ENCODE assay signal across 8 mouse cellular contexts in genomic region chr12:86800765-86801147, GRCm38 (mm10).
DNase-seq lines count a peak whose midpoint lies in the region; ATAC-seq and TF ChIP-seq lines count a peak whose summit lies in the region.

No protein-coding gene starts in this region.

- no peaks in the 10 kb centered on the region for H3K27me3 ChIP-seq in kidney, embryonic 14.5 days (ENCODE audit: control insufficient read depth, insufficient read depth, low read length)
- no peaks in the 10 kb centered on the region for H3K27me3 ChIP-seq in forebrain, embryonic 14.5 days (replicated peaks; ENCODE audit: control insufficient read depth, insufficient read depth, low read length)
- no peaks in the 10 kb centered on the region for H3K27me3 ChIP-seq in hindbrain, embryonic 15.5 days
- H3K27me3 ChIP-seq in liver, postnatal 0 days (ENCODE audit: insufficient read depth, low read length) = no peaks in the 10 kb centered on the region
- no peaks in the 10 kb centered on the region for H3K27me3 ChIP-seq in neural tube, embryonic 15.5 days (replicated peaks)

- DNase-seq in kidney, adult 18-20 months = no peak
- DNase-seq in T-cell, adult 2 months (ENCODE audit: low spot score) = peak; percentile 39
- peak; percentile 81 for DNase-seq in forebrain, embryonic 14.5 days (ENCODE audit: low spot score)
- peak; percentile 69 for DNase-seq in liver, postnatal 0 days
- no peak for DNase-seq in cerebellum, adult 9-10 months

- 4% methylated on average over 7 of the region's 7 CpGs for WGBS in kidney, embryonic 14.5 days
- WGBS in forebrain, embryonic 14.5 days = 0% methylated on average over 7 of the region's 7 CpGs
- under 1% methylated on average over 7 of the region's 7 CpGs for WGBS in hindbrain, embryonic 15.5 days
- 3% methylated on average over 7 of the region's 7 CpGs for WGBS in liver, postnatal 0 days (ENCODE audit: insufficient replicate concordance)
- WGBS in neural tube, embryonic 15.5 days = 3% methylated on average over 7 of the region's 7 CpGs

- TF ChIP-seq CTCF in liver, postnatal 0 days (IDR thresholded peaks at IDR 0.05; ENCODE audit: low read depth) = no peak

- H3K4me2 ChIP-seq in kidney, embryonic 14.5 days (replicated peaks; ENCODE audit: low read depth, low read length) = peak overlapping the region; percentile 43
- H3K4me2 ChIP-seq in forebrain, embryonic 14.5 days (ENCODE audit: low read length) = peak overlapping the region; percentile 44
- peak overlapping the region; percentile 41 for H3K4me2 ChIP-seq in hindbrain, embryonic 15.5 days
- H3K4me2 ChIP-seq in liver, postnatal 0 days (ENCODE audit: low read depth, low read length) = peak overlapping the region; percentile 73
- peak overlapping the region; percentile 34 for H3K4me2 ChIP-seq in neural tube, embryonic 15.5 days

- no peaks in the 10 kb centered on the region for H3K36me3 ChIP-seq in kidney, embryonic 14.5 days (ENCODE audit: control insufficient read depth, insufficient read depth, low read length)
- no peaks in the 10 kb centered on the region for H3K36me3 ChIP-seq in forebrain, embryonic 14.5 days (ENCODE audit: control insufficient read depth, insufficient read depth, low read length)
- no peaks in the 10 kb centered on the region for H3K36me3 ChIP-seq in hindbrain, embryonic 15.5 days
- H3K36me3 ChIP-seq in liver, postnatal 0 days (replicated peaks; ENCODE audit: insufficient read depth, low read length) = no peaks in the 10 kb centered on the region
- no peaks in the 10 kb centered on the region for H3K36me3 ChIP-seq in neural tube, embryonic 15.5 days

- peak overlapping the region; percentile 35; the same call in 1 of the 2 replicates for H3K9ac ChIP-seq in kidney, embryonic 14.5 days (ENCODE audit: low read depth, low read length)
- peak overlapping the region; percentile 57 for H3K9ac ChIP-seq in forebrain, embryonic 14.5 days (ENCODE audit: low read length)
- 0 out of 2 replicates have a peak overlapping the region, but pooled peaks have one; percentile 3 for H3K9ac ChIP-seq in hindbrain, embryonic 15.5 days
- H3K9ac ChIP-seq in liver, postnatal 0 days (replicated peaks) = peak overlapping the region; percentile 69
- H3K9ac ChIP-seq in neural tube, embryonic 15.5 days (replicated peaks) = no peak overlapping the region; the same call in 1 of the 2 replicates

- TF ChIP-seq EP300 in liver, postnatal 0 days (IDR thresholded peaks at IDR 0.05; ENCODE audit: low read depth) = peak; percentile 83

- peaks cover 68% of the 10 kb centered on the region for H3K4me1 ChIP-seq in kidney, embryonic 14.5 days (ENCODE audit: control insufficient read depth, insufficient read depth, low read length)
- peaks cover 62% of the 10 kb centered on the region for H3K4me1 ChIP-seq in forebrain, embryonic 14.5 days (ENCODE audit: control insufficient read depth, insufficient read depth, low read length)
- peaks cover 75% of the 10 kb centered on the region for H3K4me1 ChIP-seq in hindbrain, embryonic 15.5 days (replicated peaks)
- peaks cover 52% of the 10 kb centered on the region for H3K4me1 ChIP-seq in liver, postnatal 0 days (ENCODE audit: insufficient read depth)
- peaks cover 77% of the 10 kb centered on the region for H3K4me1 ChIP-seq in neural tube, embryonic 15.5 days

- peak overlapping the region; percentile 99 for H3K27ac ChIP-seq in kidney, embryonic 14.5 days (ENCODE audit: low read depth, low read length)
- H3K27ac ChIP-seq in forebrain, embryonic 14.5 days (ENCODE audit: low read depth, low read length) = peak overlapping the region; percentile 98
- peak overlapping the region; percentile 97 for H3K27ac ChIP-seq in hindbrain, embryonic 15.5 days (replicated peaks)
- peak overlapping the region; percentile 95 for H3K27ac ChIP-seq in liver, postnatal 0 days (ENCODE audit: low read depth)
- peak overlapping the region; percentile 98 for H3K27ac ChIP-seq in neural tube, embryonic 15.5 days (replicated peaks)

- ATAC-seq in kidney, embryonic 14.5 days (ENCODE audit: low FRiP score, low TSS enrichment) = peak; percentile 22
- ATAC-seq in forebrain, embryonic 14.5 days = peak; percentile 38
- ATAC-seq in hindbrain, embryonic 15.5 days (ENCODE audit: low FRiP score, low read depth) = peak; percentile 12
- ATAC-seq in liver, postnatal 0 days = peak; percentile 71
- no peak; the same call in none of the 2 replicates for ATAC-seq in neural tube, embryonic 15.5 days (ENCODE audit: low FRiP score)

- no peak overlapping the region for H3K4me3 ChIP-seq in kidney, embryonic 14.5 days (ENCODE audit: low read length)
- no peak overlapping the region for H3K4me3 ChIP-seq in forebrain, embryonic 14.5 days (ENCODE audit: low read depth, low read length)
- no peak overlapping the region for H3K4me3 ChIP-seq in hindbrain, embryonic 15.5 days
- peak overlapping the region; percentile 35 for H3K4me3 ChIP-seq in liver, postnatal 0 days (ENCODE audit: low read depth, low read length)
- H3K4me3 ChIP-seq in neural tube, embryonic 15.5 days (replicated peaks) = no peak overlapping the region

- H3K9me3 ChIP-seq in kidney, embryonic 14.5 days (ENCODE audit: control insufficient read depth, low read length) = no peaks in the 10 kb centered on the region
- H3K9me3 ChIP-seq in forebrain, embryonic 14.5 days (replicated peaks; ENCODE audit: control insufficient read depth, low read length) = no peaks in the 10 kb centered on the region
- H3K9me3 ChIP-seq in hindbrain, embryonic 15.5 days = no peaks in the 10 kb centered on the region
- no peaks in the 10 kb centered on the region for H3K9me3 ChIP-seq in liver, postnatal 0 days (ENCODE audit: low read length)
- H3K9me3 ChIP-seq in neural tube, embryonic 15.5 days (replicated peaks) = no peaks in the 10 kb centered on the region

Comparison
In these comparisons a context has a peak if more than half of its experiments do, and no peak if none do; other contexts are left out.
1. DNase-seq: peak in T-cell, adult 2 months (single experiment), forebrain, embryonic 14.5 days (single experiment) and liver, postnatal 0 days (single experiment); none in kidney, adult 18-20 months (single experiment) and cerebellum, adult 9-10 months (single experiment).
2. Peak in every context shown above with its lines, with median percentiles within 50 percentile points of each other: H3K27ac ChIP-seq and H3K4me2 ChIP-seq.